Mouse (Mus musculus) gastrocnemius, adult 2 months (tissue): ENCODE measurements around the gene Gm3264. TPM values are rescaled to one million over a fixed set of nuclear protein-coding genes. Genes with fewer than 3 reads are reported as not detected.
"Not testable (repeated sequence)": the region's sequence is repeated elsewhere in the genome, so short reads cannot be mapped to it uniquely, and the experiment has no call there.

Experiments used
- DNase-seq: peaks from one replicate; pipeline ENCODE4 v3.0.0; 2022
- H3K27ac ChIP-seq: fragments of 200-600 bp; 2 replicates; pipeline ENCODE4 v1.8.1; 2022; ENCODE audit warnings: mild to moderate bottlenecking
- H3K4me3 ChIP-seq: fragments of 200-600 bp; 2 replicates; pipeline ENCODE4 v1.8.1; 2022; ENCODE audit warnings: mild to moderate bottlenecking, moderate library complexity
- intact Hi-C: fragments of 180-260 bp; cut with DNase I; formaldehyde crosslinking; loops from one replicate; pipeline ENCODE4 v1.15.1; 2025
- long read RNA-seq, 2 experiments: library from polyadenylated mRNA; stranded (forward); transcript quantifications; one replicate each; pipeline ENCODE4 v2.0.0; 2021
- total RNA-seq, 2 experiments: library from RNA; stranded (reverse); gene quantifications; 2 replicates each; pipeline ENCODE4 v1.2.3; 2021

Gene Gm3264
- under 1 TPM in 1 of 2 experiments, not detected in 1; 0.84 TPM for total RNA-seq
- long read RNA-seq, experiment 1 = 0 reads
- long read RNA-seq, experiment 2 = 0 reads

GRCm38 (mm10) chr14:4855299-4855980 is at the start of gene Gm3264:
Gm3264 (plus strand) TSS chr14:4855576.
- Histone ChIP-seq H3K4me3 (peak within 1 kb of the TSS; percentile 26), H3K27ac (peak within 1 kb of the TSS; percentile 57; the same call in 1 of the 2 replicates)
- DNase-seq = peak; percentile 44
- intact Hi-C loops = not testable (repeated sequence)

GRCm38 (mm10) chr14:4806421-4806820 is 49.0 kb upstream of the Gm3264 start:
- H3K4me3 ChIP-seq, H3K27ac ChIP-seq, intact Hi-C loops: not testable (repeated sequence)
- peak; percentile 14 for DNase-seq

DNA sequence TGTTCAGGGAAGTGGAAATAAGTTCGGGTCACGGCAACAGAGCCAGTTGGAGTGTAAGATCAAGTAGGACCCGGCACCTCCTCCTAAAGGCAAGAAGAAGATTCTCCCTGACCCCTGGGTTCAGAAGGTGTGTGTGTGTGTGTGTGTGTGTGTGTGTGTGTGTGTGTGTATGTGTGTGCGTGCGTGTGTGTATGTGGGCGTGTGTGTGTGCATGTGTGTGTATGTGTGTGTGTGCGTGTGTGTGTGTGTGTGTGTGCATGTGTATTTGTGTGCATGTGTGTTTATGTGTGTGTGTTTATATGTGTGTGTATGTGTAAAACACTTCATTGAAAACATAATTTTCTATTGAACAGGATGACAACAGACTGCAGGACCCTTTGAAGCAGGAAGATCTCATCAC is 33.4 kb upstream of the Gm3264 start:
- H3K4me3 ChIP-seq, H3K27ac ChIP-seq, intact Hi-C loops, DNase-seq: not testable (repeated sequence)

GRCm38 (mm10) chr14:4837806-4838205 is 17.6 kb upstream of the Gm3264 start, which contains the start of gene Gm3269:
Gm3269 (plus strand) TSS chr14:4838106.
- H3K4me3 ChIP-seq, DNase-seq, intact Hi-C loops, H3K27ac ChIP-seq: not testable (repeated sequence)

GRCm38 (mm10) chr14:4892116-4892515 is 36.7 kb downstream of the Gm3264 start, which contains the start of gene Gm3278:
Gm3278 (plus strand) TSS chr14:4892416.
- H3K27ac ChIP-seq, intact Hi-C loops, H3K4me3 ChIP-seq, DNase-seq: not testable (repeated sequence)

Other genes starting within 250 kb of the Gm3264 start
- not detected for gene Gm8159, start 223.2 kb upstream of the Gm3264 start, total RNA-seq
- gene Gm3239, start 191.4 kb upstream of the Gm3264 start, total RNA-seq = not detected
- gene Gm7876, start 146.3 kb upstream of the Gm3264 start, total RNA-seq = not detected
- not detected for gene Gm3252, start 128.8 kb upstream of the Gm3264 start, total RNA-seq
- not detected for gene Gm9602, start 79.2 kb upstream of the Gm3264 start, total RNA-seq
- gene Gm3269, start 17.5 kb upstream of the Gm3264 start, total RNA-seq = not detected
- gene Gm3278, start 36.8 kb downstream of the Gm3264 start, total RNA-seq = not detected
- gene Gm8297, start 128.4 kb downstream of the Gm3264 start, total RNA-seq = not detected
- gene Gm3298, start 160.3 kb downstream of the Gm3264 start, total RNA-seq = not detected
- under 1 TPM in 1 of 2 experiments, not detected in 1; 0.11 TPM for gene 4930555G01Rik, start 195.1 kb downstream of the Gm3264 start, total RNA-seq
- gene Gm8281, start 215.5 kb downstream of the Gm3264 start, total RNA-seq = under 1 TPM in 1 of 2 experiments, not detected in 1; 0.25 TPM